Mouse (Mus musculus) brain, embryonic 14.5 days (tissue): ENCODE results near the gene Cdkn1b.

Experiments
- CTCF ChIP-seq: fragments of 200-500 bp; IDR thresholded peaks from 2 replicates; pipeline ENCODE4 v1.5.1; 2012; ENCODE audit warnings: inconsistent platforms, mild to moderate bottlenecking, moderate library complexity, borderline replicate concordance; ENCODE audit not compliant: insufficient read depth, insufficient read length; ENCODE audit errors: extremely low read depth
- POLR2A ChIP-seq: fragments of 200-500 bp; IDR thresholded peaks from 2 replicates; pipeline ENCODE4 v1.6.1; 2012; ENCODE audit warnings: mild to moderate bottlenecking, inconsistent platforms, borderline replicate concordance; ENCODE audit not compliant: poor library complexity, insufficient read depth, insufficient read length, severe bottlenecking; ENCODE audit errors: extremely low read depth

DNA sequence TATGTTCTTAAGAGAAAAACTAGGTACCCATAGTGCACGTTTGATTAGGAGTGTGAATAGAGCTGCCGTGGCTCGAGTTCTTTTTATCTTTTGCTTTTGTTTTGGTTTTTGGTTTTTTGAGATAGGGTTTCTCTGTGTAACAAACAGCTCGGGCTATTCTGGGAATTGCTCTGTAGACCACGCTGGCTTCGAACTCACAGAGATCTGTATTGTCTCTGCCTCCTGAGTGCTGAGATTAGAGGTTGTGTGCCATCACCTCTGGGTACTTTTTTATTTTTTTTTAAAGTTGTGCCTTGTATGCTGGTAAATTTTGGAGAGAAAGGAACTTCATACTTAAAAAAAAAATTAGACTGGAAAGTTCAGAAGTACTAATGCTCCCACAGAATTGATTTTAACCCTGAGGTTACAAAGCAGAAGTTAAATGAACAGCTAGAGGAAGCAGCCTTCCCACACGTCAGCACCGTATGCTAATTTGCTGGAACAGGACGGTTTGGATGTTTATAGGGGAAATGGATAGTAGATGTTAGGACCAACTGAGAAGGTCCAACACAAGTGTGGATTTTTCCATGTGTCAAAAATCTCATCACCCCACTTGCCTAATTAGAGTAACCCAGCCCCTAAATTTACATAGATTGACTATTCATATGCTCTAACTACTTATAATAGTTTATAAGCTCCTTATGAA, 2.5 kb downstream of the Cdkn1b start:
- TF ChIP-seq CTCF (no peak), POLR2A (no peak)
